Mouse (Mus musculus): ENCODE data around the gene Kif28. TPM values are rescaled to one million over a fixed set of nuclear protein-coding genes. Genes with fewer than 3 reads are reported as not detected.
"Not testable (repeated sequence)": the region's sequence is repeated elsewhere in the genome, so short reads cannot be mapped to it uniquely, and the experiment has no call there.

Kif28 gene
- polyA plus RNA-seq, 1 experiment from 2014 or later: not detected

- no peak overlapping the region for H3K9ac ChIP-seq (replicated peaks)
- WGBS: 82% methylated on average over 3 of the region's 3 CpGs
- H3K9me3 ChIP-seq: no peaks in the 10 kb centered on the region
- no peaks in the 10 kb centered on the region; the same call in 1 of the 2 replicates for H3K4me1 ChIP-seq (replicated peaks)
- H3K27me3 ChIP-seq: no peaks in the 10 kb centered on the region
- no peak overlapping the region for H3K27ac ChIP-seq
- no peak overlapping the region for H3K4me2 ChIP-seq
- H3K4me3 ChIP-seq (replicated peaks): no peak overlapping the region
- H3K36me3 ChIP-seq: no peaks in the 10 kb centered on the region
- ATAC-seq (ENCODE audit: insufficient number of reproducible peaks, insufficient read depth, low FRiP score, low TSS enrichment, low read depth): no peak
Observed at GRCm38 (mm10) chr1:179704150-179704549, 40.9 kb downstream of the Kif28 start.

GRCm38 (mm10) chr1:179689479-179689878 is 55.6 kb downstream of the Kif28 start:
- H3K36me3 ChIP-seq: peaks cover 41% of the 10 kb centered on the region
- H3K27me3 ChIP-seq: no peaks in the 10 kb centered on the region
- H3K9ac ChIP-seq (replicated peaks): no peak overlapping the region
- no peak for ATAC-seq (ENCODE audit: insufficient number of reproducible peaks, insufficient read depth, low FRiP score, low TSS enrichment, low read depth)
- WGBS: 78% methylated on average over 6 of the region's 6 CpGs
- H3K4me3 ChIP-seq (replicated peaks): no peak overlapping the region
- H3K9me3 ChIP-seq: no peaks in the 10 kb centered on the region
- no peaks in the 10 kb centered on the region; the same call in 1 of the 2 replicates for H3K4me1 ChIP-seq (replicated peaks)
- H3K27ac ChIP-seq: no peak overlapping the region
- no peak overlapping the region for H3K4me2 ChIP-seq

- no peak for ATAC-seq (ENCODE audit: insufficient number of reproducible peaks, insufficient read depth, low FRiP score, low TSS enrichment, low read depth)
- Histone ChIP-seq H3K27me3 (no peaks in the 10 kb centered on the region), H3K4me1 (replicated peaks) (no peaks in the 10 kb centered on the region), H3K9me3 (no peaks in the 10 kb centered on the region), H3K9ac (replicated peaks) (no peak overlapping the region), H3K4me2 (no peak overlapping the region), H3K4me3 (replicated peaks) (no peak overlapping the region), H3K36me3 (peaks cover 45% of the 10 kb centered on the region), H3K27ac (no peak overlapping the region)
- 84% methylated on average over 5 of the region's 5 CpGs for WGBS
Observed at GRCm38 (mm10) chr1:179688914-179689313, 56.2 kb downstream of the Kif28 start.

- no peaks in the 10 kb centered on the region for H3K4me1 ChIP-seq (replicated peaks)
- ATAC-seq (ENCODE audit: insufficient number of reproducible peaks, insufficient read depth, low FRiP score, low TSS enrichment, low read depth): no peak
- H3K36me3 ChIP-seq: peaks cover 50% of the 10 kb centered on the region
- no peak overlapping the region for H3K4me2 ChIP-seq
- no peaks in the 10 kb centered on the region for H3K27me3 ChIP-seq
- H3K4me3 ChIP-seq (replicated peaks): no peak overlapping the region
- no peaks in the 10 kb centered on the region for H3K9me3 ChIP-seq
- H3K9ac ChIP-seq (replicated peaks): no peak overlapping the region
- WGBS: 88% methylated on average over 6 of the region's 6 CpGs
- no peak overlapping the region for H3K27ac ChIP-seq
Observed at GRCm38 (mm10) chr1:179688415-179688814, 56.7 kb downstream of the Kif28 start.

- Histone ChIP-seq H3K9ac (replicated peaks) (no peak overlapping the region), H3K9me3 (no peaks in the 10 kb centered on the region), H3K27me3 (no peaks in the 10 kb centered on the region), H3K4me1 (replicated peaks) (no peaks in the 10 kb centered on the region), H3K4me2 (no peak overlapping the region), H3K4me3 (replicated peaks) (no peak overlapping the region), H3K36me3 (peaks cover 54% of the 10 kb centered on the region), H3K27ac (no peak overlapping the region)
- ATAC-seq (ENCODE audit: insufficient number of reproducible peaks, insufficient read depth, low FRiP score, low TSS enrichment, low read depth): no peak
- 84% methylated on average over 3 of the region's 3 CpGs for WGBS
Observed at GRCm38 (mm10) chr1:179687966-179688365, 57.1 kb downstream of the Kif28 start.

GRCm38 (mm10) chr1:179687305-179687704 is 57.8 kb downstream of the Kif28 start:
- 89% methylated on average over 1 of the region's 1 CpGs for WGBS
- H3K9me3 ChIP-seq: no peaks in the 10 kb centered on the region

GRCm38 (mm10) chr1:179686781-179687180 is 58.3 kb downstream of the Kif28 start:
- Histone ChIP-seq H3K27me3 (no peaks in the 10 kb centered on the region), H3K27ac (no peak overlapping the region), H3K4me2 (no peak overlapping the region), H3K4me3 (replicated peaks) (no peak overlapping the region), H3K4me1 (replicated peaks) (no peaks in the 10 kb centered on the region), H3K36me3 (peaks cover 64% of the 10 kb centered on the region), H3K9ac (replicated peaks) (no peak overlapping the region), H3K9me3 (no peaks in the 10 kb centered on the region)
- ATAC-seq (ENCODE audit: insufficient number of reproducible peaks, insufficient read depth, low FRiP score, low TSS enrichment, low read depth): no peak
- 77% methylated on average over 5 of the region's 5 CpGs for WGBS

More at GRCm38 (mm10) chr1:179687305-179687704, 57.8 kb downstream of the Kif28 start:
- H3K4me2 ChIP-seq: no peak overlapping the region
- H3K36me3 ChIP-seq: peaks cover 59% of the 10 kb centered on the region
- no peak for ATAC-seq (ENCODE audit: insufficient number of reproducible peaks, insufficient read depth, low FRiP score, low TSS enrichment, low read depth)
- no peaks in the 10 kb centered on the region for H3K4me1 ChIP-seq (replicated peaks)
- no peak overlapping the region for H3K27ac ChIP-seq
- no peak overlapping the region for H3K9ac ChIP-seq (replicated peaks)
- H3K4me3 ChIP-seq (replicated peaks): no peak overlapping the region
- no peaks in the 10 kb centered on the region for H3K27me3 ChIP-seq

- WGBS: 94% methylated on average over 6 of the region's 6 CpGs
- H3K27ac ChIP-seq: no peak overlapping the region
- no peak for ATAC-seq (ENCODE audit: insufficient number of reproducible peaks, insufficient read depth, low FRiP score, low TSS enrichment, low read depth)
- peaks cover 67% of the 10 kb centered on the region for H3K36me3 ChIP-seq
- no peaks in the 10 kb centered on the region for H3K4me1 ChIP-seq (replicated peaks)
- H3K9ac ChIP-seq (replicated peaks): no peak overlapping the region
- no peaks in the 10 kb centered on the region for H3K9me3 ChIP-seq
- H3K27me3 ChIP-seq: no peaks in the 10 kb centered on the region
- H3K4me2 ChIP-seq: no peak overlapping the region
- H3K4me3 ChIP-seq (replicated peaks): no peak overlapping the region
Observed at GRCm38 (mm10) chr1:179686348-179686747, 58.7 kb downstream of the Kif28 start.

- H3K27me3 ChIP-seq; H3K4me2 ChIP-seq; H3K27ac ChIP-seq; H3K4me1 ChIP-seq (replicated peaks); H3K9ac ChIP-seq (replicated peaks); H3K9me3 ChIP-seq; ATAC-seq (ENCODE audit: insufficient number of reproducible peaks, insufficient read depth, low FRiP score, low TSS enrichment, low read depth); H3K4me3 ChIP-seq (replicated peaks): not testable (repeated sequence)
- peaks cover 88% of the 10 kb centered on the region for H3K36me3 ChIP-seq
- 92% methylated on average over 10 of the region's 10 CpGs for WGBS
Observed at GRCm38 (mm10) chr1:179682753-179683152, 62.3 kb downstream of the Kif28 start.

GRCm38 (mm10) chr1:179679326-179679725 is 65.7 kb downstream of the Kif28 start:
- H3K36me3 ChIP-seq: peaks cover 80% of the 10 kb centered on the region
- H3K4me1 ChIP-seq (replicated peaks): no peaks in the 10 kb centered on the region
- no peak overlapping the region for H3K27ac ChIP-seq
- H3K4me3 ChIP-seq (replicated peaks): no peak overlapping the region
- no peak for ATAC-seq (ENCODE audit: insufficient number of reproducible peaks, insufficient read depth, low FRiP score, low TSS enrichment, low read depth)
- H3K27me3 ChIP-seq: no peaks in the 10 kb centered on the region
- H3K4me2 ChIP-seq: no peak overlapping the region
- no peaks in the 10 kb centered on the region for H3K9me3 ChIP-seq
- no peak overlapping the region for H3K9ac ChIP-seq (replicated peaks)
- 94% methylated on average over 4 of the region's 4 CpGs for WGBS

- Histone ChIP-seq H3K36me3 (peaks cover 81% of the 10 kb centered on the region), H3K27ac (no peak overlapping the region), H3K9me3 (no peaks in the 10 kb centered on the region), H3K4me2 (no peak overlapping the region), H3K4me3 (replicated peaks) (no peak overlapping the region), H3K9ac (replicated peaks) (no peak overlapping the region), H3K27me3 (no peaks in the 10 kb centered on the region), H3K4me1 (replicated peaks) (no peaks in the 10 kb centered on the region)
- no peak for ATAC-seq (ENCODE audit: insufficient number of reproducible peaks, insufficient read depth, low FRiP score, low TSS enrichment, low read depth)
- WGBS: 92% methylated on average over 2 of the region's 2 CpGs
Observed at GRCm38 (mm10) chr1:179677031-179677430, 68.0 kb downstream of the Kif28 start.

GRCm38 (mm10) chr1:179674355-179674754 is 70.7 kb downstream of the Kif28 start:
- H3K9ac ChIP-seq (replicated peaks): no peak overlapping the region
- H3K4me2 ChIP-seq: no peak overlapping the region
- 91% methylated on average over 3 of the region's 3 CpGs for WGBS
- H3K27ac ChIP-seq: no peak overlapping the region
- H3K36me3 ChIP-seq: peaks cover 74% of the 10 kb centered on the region
- H3K9me3 ChIP-seq: no peaks in the 10 kb centered on the region
- ATAC-seq (ENCODE audit: insufficient number of reproducible peaks, insufficient read depth, low FRiP score, low TSS enrichment, low read depth): no peak
- H3K4me1 ChIP-seq (replicated peaks): peaks cover 8% of the 10 kb centered on the region
- no peak overlapping the region for H3K4me3 ChIP-seq (replicated peaks)
- no peaks in the 10 kb centered on the region for H3K27me3 ChIP-seq

Measured in limb, embryonic 12.5 days (tissue).